Mouse (Mus musculus) layer of hippocampus, adult 9-10 months (tissue): ENCODE results near the gene Psmb2.
A peak's percentile ranks its signal among the peaks of the same experiment; 100 is the strongest.

Experiments
- DNase-seq: peaks from one replicate; pipeline ENCODE4 v3.0.0; 2022; ENCODE audit warnings: low spot score

The Psmb2 gene

DNA sequence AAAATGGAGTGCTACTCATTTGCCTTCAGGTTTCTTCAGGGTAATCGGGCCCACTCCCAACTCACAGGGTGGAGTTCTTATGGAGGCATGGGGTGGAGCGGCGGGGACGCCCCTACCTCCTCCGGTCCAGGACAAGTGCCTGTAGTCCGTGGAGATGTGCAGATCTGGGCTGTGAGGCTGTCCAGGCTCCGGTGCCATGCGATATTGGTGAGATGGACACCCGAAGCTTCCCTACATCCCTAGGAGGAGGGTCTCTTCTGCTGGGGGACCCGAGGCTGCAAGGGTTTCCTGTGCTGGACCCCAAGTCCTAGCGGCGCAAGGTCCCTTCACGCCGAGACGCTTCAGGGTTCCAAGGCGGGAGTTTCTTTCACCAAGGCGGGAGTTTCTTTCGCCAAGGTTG, 54.7 kb downstream of the Psmb2 start:
- no peak for DNase-seq

DNA sequence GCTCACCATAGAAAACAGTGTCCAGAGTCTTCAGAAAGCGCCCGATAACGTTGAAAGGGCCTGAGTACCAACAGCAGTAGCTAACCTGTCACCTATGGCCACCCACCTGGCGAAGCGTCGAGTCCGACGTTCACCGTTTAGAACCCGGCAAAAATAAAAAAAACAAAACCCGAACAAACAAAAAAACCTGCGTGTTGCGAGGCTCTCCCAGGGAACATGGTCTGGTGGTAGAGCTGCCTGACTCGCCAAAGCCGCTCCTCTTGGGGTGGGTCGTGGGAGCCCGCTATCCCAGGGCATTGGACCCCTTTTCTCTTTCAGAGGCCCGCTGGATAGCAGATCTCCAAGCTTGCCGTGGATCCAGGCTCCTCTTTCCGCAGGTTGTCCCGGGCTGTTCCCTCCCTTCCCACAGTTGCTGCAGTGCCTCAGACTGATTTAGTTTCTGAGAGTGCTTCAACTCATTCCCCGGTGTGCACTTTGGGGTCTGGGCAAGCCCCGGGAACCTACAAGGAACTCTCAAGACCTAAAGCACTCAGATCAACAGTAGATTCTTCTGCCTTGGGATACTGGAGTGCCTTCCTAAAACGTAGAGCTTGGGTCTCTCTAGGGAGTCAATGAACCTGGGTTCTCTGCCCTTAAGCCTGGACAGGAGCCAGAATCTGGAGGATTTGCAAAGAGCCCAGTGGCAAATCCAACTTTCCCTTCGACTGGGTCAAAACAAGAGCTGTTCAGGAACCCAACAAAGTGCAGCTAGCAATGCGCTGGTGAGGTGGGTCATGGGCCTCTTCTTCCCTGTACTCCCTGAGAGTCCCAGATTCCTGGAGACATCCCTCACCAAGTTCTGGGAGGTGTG, 55.3 kb downstream of the Psmb2 start:
- DNase-seq = no peak

DNA sequence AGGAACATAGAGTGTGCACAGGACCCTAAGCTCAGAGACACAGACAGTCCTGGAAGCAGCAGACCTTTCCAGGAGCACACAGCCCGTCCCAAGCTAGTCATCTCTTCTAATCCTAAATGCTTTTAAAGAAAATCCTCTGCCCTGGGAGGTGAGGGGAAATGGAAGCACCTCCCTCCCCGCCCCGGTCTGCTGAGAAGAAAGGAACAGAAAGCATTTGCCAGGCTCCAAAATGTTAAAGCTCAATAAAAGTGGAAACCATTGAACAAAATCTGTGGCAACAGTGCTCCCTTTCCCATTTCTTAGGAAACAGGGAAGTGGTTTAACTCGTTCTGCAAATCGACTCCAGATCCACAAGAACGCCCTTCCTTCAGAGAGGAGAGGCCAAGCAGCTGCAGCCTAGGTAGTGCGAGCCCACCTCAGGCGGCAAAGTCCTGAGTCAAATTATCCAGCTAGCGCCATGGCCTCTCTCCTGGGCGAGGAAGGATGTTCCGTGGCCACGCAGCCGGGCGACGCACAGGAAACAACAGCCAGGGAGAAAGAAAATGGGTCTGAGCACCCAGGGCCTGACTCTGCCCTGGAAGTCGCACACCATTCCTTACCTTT, 56.7 kb downstream of the Psmb2 start:
- no peak for DNase-seq

DNA sequence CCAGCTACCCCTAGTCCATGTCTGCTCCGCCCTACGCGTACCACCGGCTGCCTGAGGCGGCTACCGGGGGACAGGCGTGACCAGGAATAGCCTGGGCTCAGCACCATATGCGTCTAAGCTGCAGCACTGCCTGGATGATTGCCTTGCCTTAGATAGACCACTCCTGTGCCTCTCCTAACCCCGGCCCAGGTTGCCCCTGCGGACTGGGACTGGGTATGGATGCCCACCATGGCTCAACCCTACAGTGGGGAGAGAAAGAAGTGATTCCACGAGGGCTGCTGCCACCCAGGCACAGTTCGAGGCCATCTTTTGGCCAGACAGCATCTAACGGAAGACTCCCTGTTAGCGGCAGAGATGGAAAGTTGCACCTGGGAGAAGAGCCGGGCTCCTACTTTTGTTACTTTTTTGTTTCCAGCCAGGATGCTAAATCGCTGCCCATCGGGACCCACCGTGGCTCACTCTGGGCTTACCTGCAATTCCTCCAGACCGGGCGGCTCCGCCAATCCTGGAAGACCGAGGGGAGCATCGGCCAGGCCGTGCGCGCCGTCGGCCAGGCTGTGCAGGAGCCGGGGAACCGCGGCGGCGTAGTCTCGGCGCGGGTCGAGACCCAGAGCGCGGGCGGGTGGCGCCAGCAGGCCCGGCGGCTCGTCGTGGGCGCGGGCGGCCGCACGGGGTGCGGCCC, 57.4 kb downstream of the Psmb2 start:
- no peak for DNase-seq

DNA sequence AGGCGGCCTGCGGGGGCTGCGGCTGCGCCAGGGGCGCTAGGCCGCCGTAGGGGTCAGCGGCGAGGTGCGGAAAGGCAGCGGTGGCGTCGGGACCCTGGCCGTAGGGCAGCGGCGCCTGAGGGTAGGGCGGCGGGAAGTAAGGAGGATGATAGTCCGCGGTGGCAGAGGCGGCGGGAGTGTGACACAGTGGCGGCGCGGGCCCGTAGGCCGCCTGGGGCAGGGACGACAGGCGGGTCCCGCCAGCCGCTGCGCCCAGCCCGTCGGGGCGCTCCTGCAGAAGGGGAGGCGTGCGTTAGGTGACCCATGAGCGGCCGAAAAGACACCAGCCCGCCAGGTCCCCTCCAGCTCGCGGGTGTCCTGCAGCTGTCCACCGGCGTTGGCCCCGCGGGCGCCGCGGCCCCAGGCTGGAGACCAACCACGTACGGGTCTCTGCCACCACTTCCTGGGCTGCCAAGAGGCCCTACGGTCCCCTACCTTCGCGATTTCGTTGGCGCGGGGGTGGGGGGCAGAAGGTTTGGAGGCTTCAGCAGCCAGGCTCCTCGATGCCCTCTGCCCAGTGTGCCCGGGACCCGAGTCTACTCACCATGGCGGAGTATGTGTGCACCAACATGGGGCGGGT, 58.1 kb downstream of the Psmb2 start:
- DNase-seq = no peak

DNA sequence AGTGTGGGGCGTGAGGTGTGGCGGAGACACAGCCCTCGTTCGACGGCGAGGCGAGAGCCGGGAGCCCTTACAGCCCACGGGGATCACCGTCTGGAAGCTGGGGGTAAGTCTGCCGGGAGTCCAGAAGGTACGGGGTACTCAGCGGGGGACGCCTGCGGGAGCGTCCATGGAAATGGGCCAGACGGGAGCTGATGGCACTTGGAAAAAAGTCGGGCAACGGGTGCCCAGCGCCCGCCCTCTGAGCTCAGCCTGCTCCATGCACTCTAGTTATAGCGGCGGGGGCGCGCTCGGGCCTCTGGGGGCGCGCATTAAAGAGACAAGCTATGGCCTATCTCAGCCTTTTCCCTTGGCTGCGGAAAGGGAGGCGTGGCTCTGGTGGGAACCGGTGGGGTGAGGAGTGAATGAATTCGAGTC, 58.6 kb downstream of the Psmb2 start, which contains the start of gene Tfap2e:
Gene Tfap2e, minus strand, starts transcription at position 240 of the 414 bp plus-strand sequence.
- no peak for DNase-seq

DNA sequence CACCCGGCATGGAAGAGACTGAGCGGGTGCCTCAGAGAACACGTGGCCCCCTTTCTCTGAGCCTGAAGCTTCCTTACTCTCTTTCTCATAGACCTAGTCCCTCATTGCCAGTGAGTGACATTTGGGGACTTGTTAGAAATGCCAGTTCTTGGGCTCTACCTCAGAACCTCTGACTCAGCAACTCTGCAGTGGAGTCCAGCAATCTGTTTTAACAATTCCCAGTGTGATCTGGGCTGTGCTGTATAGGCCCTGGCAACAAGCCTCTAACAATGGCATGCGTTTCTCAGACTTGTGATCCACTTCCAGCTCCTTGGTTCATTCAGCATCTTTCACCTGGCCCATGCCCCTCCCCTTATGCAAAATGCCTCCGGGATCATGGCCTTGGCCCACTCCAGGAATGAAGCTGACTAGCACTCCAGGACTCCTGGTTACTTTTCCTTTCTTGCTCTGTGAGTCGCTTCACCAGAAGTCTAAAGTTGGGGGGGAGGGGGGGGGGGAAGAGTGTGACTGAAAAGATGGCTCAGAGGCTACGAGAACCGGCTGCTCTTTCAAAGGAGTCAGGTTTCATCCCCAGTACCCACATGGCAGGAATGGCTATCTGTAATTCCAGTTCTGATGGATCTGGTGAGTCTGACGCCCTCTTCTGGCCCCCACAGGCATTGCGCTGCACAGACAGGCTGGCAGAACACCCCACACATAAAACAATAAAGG, 62.7 kb downstream of the Psmb2 start:
- no peak for DNase-seq

DNA sequence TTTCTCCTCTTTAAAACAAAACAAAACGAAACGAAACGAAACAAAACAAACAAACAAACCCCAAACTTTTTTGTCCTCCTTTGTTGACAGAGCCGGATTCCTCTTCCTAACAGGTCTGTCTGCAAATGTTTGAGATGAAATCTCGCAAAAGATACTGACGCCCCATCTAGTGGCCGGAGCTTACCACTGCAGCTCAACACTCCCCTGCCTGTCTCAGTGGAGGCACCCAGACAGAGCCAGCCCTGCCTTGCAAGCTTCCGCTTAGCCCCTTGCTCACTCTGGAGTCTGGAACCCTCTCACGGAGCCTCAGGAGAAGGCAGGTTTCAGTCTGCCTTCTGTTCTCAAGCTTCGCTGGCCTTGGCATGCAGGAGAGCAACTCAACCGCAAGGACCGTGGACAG, 64.0 kb downstream of the Psmb2 start:
- DNase-seq = peak; percentile 85

DNA sequence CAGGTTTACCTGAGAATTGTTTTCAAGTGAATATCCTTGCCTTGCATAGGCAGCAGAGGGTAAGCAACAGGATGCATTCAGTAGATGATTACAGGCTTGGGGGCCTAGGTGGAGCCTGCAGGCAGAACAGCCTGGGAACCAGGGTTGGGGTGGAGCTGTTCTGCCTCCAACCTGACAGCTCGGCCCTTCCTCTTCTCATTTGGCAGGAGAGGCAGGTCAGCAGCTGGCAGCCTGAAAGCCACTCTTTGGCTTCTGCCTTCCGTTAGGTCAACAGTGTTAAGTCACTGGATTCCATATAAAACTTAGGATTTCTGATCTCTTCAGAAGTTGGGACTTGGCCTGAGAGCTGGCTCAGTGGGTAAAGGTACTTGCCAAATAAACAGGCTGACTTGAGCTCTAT, 65.5 kb downstream of the Psmb2 start:
- no peak for DNase-seq

DNA sequence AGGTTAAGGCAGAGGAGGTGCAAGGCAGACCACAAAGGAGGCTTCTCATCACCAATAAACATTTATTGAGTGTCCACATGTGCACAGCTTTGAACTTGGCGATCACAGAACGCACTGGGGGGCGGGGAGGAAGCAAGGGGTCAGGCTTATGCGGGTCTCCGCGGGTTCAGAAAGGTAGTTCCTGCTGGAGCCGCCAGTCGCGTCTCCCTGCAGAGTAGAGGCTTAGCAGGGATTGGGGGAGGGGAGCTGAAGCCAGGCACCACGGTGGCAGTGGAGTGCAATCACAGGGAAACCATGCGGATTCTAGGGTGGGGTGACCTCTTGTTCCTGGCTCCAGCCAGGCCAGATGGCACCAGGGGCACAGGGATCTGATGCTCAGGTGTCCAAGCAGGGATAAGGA, 66.3 kb downstream of the Psmb2 start:
- DNase-seq = no peak

DNA sequence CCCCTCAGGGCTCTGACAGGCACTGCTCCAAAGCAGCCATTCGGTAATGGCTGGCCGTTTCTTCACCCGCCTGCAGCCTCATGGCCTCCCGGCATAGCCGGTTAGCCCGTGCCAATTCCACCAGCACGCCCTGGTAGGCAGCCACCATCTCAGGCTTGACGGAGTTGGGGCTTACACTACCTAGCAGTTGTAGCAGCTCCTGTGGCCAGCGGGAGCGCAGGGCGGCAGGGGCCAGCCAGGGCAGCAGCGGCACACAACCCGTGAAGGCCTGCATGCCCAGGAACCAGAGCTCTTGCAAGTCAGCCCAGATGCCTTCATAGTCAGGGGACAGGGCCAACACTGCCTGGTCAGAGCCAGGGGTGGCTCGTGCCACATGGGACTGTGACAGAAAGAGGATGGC, 67.4 kb downstream of the Psmb2 start:
- no peak for DNase-seq

DNA sequence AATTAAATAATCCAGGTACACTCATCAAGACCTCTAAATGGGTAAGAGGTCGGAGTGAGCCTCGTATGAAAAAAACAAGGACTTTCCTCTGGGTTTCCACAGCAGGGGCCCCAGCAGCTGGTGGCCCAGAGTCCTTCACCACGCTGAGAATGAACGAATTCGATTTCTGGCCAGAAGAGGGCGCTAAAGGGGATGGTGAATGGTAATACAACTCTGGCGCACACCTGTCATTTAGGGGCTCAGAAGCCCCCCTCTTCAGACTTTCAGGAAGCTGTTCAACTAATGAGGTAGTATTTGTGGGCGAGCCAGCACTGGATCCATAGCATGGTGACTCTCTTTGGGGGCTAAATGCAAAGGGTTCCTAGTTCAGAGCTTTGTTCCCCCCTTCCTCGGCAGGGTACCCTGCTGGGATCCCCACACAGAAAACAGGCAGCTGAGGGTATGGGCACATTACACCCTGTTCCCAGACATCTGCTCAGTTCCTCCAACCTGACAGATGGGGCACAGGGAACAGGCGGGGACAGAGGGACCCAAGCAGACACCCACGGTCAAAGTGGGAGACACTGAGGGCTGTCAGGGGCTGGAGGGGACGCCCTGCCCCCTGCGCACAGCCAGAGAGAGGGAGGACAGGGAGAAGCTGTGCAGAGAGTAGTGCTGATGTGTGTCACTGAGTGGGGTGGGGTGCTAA, 68.2 kb downstream of the Psmb2 start:
- no peak for DNase-seq

DNA sequence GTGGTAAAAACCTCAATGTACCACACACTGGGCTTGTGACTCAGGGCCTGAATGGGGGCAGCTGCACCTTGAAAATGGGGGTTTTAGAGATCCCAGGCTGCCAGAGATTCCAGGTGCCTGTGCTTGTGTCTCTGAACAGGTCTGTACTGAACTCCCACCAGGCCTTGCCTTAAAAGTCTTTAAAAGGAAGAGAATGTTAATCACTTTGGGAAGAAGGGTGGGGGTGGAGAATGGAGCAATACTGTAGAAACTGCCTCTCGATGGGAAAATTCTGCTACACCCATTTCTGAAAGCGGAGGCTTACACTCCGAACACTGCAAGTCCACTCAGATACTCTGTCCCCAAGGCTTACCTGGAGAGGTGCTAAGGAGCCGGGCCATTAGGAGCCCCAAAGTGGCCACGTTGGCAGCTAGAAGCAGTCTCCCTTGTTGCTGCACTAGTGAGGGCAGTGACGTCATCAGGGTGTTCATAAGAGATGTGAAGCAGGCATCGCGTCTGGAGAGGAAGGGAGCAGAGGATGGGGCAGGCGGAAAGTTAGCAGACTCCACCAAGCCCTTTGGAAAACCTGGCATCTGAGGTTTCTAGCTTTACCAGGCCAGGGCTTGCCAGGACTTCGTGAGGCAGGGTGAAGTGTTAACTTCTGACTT, 68.9 kb downstream of the Psmb2 start:
- DNase-seq = no peak

DNA sequence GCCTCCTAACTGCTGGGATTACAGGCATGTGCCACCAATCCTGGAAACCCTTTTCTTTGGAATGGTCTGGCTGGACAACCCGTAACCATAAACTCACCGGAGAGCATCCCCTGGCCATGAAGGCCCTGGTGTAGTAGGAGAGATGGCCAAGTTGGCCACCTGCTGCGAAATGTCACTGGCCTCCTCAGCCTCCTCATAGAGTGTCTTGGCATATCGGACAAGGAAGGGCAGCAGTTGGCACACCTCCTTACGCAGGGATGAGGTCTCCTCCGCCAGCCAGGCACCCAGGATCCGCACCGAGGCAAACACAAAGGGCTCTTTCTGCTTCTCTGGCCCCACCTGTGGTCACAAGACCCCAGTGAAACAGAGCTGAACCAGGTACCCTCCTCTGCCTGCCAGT, 71.0 kb downstream of the Psmb2 start:
- no peak for DNase-seq

DNA sequence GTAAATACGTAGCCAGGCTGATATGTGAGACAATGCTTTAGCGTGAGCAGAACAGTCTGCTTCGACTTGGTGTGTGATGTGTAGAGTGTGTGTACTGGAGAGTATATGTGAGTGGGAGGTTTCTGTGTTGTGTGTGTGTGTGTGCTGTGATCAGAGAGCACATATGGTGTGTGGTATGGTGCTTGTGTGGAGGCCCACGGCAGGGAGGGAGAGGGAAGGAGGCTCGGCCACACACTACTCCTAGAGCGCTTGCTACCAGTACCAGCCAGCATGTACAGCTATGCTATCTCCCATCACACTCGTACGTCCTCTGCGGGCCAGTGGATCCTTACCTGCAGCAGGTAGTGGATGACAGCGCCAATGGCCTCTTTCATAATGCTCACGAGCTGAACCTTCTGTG, 72.1 kb downstream of the Psmb2 start:
- no peak for DNase-seq

DNA sequence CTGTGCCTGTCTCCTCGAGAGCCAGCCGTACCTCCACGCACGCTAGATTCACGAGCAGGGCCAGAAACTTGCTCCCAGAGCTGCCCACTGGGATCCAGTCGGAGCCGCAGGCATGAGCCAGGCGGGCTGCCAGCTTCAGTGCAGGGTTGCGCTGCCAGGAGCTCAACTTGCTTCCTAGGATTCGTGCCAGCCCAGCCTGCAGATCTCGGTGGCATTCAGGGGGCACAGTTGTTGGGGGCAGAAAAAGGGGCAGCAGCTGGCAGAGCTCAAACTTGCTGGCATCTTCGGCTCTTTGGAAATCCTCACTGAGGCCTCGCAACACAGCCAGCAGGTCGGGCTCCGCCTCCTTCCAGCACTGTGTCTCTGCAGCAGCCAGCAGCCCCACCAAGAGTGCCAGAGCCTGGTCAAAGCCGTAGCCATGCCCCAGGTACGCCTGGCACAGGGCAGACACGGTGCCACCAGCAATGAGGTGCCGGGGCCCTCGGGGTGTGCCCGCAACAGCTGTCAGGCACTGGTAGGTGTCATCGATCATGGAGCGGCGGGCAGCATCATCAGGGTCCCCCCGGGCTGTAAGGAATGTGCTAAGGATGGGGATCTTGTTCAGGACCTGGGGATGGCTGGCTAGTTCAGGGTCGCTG, 72.7 kb downstream of the Psmb2 start:
- no peak for DNase-seq

DNA sequence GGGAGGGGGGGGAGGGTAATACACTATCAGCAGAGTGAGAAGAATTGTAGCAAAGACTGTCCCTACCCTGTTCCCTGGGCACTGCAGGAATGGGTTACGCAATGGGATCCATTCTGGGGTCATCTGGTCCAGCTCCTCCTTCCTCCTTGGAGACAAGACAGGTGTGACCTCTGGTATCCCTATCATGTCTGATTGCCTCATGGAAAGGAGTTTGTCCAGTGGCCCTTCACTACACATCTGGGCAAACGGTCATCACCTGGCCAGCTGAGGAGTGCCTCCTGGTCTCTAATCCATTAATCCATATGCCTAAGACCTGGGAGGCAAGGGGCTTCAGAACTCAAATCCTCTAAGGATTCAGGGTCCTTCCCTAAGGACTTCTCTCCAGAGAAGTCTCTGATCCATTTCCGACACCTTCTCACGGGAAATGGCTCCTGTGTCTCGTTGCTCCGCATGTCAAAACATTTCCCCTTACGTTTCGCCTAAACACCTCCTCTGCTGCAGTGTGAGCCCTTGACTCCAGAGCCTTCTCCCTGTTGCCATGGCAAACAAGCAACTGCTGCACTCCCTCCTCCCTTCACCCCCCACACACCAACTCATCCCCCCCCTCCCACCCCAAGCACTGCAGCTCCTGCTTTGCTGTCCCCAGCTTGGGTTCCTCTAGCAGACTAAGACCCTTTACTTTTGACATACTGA, 73.6 kb downstream of the Psmb2 start:
- DNase-seq = no peak

DNA sequence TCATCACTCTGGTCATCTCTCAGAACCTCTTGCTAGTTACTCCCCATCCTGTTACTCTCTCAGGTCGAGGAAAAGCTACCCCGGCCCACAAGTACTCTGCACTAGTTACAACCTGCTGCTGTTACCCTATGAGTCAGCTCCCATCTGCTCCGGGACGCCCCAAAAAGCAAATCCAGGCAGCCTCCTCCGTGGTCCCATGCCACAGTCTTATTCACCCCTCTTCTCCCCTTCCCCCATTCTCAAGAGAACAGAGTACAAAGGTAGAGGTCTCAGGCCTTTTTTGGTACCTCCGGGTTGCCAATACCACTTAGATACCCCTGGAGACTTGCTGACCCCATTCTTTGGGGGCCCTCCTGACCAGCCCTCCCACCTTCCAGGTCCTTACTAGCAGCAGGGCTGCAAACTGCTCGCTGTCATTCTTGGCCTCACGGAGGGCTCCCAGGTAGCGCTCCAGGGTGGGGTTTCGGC, 74.2 kb downstream of the Psmb2 start:
- DNase-seq = no peak

DNA sequence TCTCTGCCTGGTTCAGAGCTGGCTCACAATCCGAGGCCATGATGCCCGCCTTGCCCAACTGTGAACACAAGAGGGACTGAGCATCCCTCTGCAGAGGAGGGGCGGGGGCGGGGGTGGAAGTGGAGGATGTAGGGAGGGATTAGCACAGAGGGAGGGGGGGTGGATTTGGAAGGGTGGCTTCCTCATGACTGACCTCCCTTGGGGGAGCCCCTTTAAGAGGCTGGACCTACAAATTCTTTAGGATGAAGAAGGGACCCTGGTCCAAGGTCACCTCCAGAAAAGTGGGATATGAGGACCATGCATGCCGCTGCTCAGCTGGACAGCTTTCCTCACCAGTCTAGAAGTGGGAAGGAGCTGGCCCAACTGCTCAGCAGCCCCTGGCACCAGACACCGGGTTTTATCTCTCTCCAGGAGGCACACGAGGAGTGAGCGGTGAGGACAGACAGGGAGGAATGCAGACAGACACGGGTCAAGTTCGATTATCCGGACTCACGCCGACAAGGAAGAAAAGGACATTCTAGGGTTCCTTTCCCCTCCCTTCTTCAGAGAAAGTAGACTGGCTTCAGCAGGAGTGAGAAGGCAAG, 74.7 kb downstream of the Psmb2 start:
- no peak for DNase-seq
